Mouse (Mus musculus) midbrain, embryonic 13.5 days (tissue): ENCODE measurements around the gene Ccnd3. TPM values are rescaled to one million over a fixed set of nuclear protein-coding genes. Genes with fewer than 3 reads are reported as not detected.

Source experiments
- ATAC-seq: fragments of 200-750 bp; cut with Nextera tagmentation; 2 replicates; pipeline ENCODE4 v1.8.0; 2017; ENCODE audit warnings: mild to moderate bottlenecking, moderate TSS enrichment, moderate library complexity
- H3K27ac ChIP-seq: fragments of 300-500 bp; sonication (generic); 2 replicates; pipeline ENCODE4 v1.5.1; 2015; ENCODE audit warnings: inconsistent platforms, mild to moderate bottlenecking, moderate library complexity
- H3K27me3 ChIP-seq: fragments of 300-500 bp; sonication (generic); 2 replicates; pipeline ENCODE4 v1.6.1; 2015; ENCODE audit warnings: mild to moderate bottlenecking, inconsistent platforms
- H3K36me3 ChIP-seq: fragments of 300-500 bp; sonication (generic); 2 replicates; pipeline ENCODE4 v1.6.1; 2015; ENCODE audit warnings: mild to moderate bottlenecking, inconsistent platforms
- H3K4me1 ChIP-seq: fragments of 300-500 bp; sonication (generic); replicated peaks from 2 replicates; pipeline ENCODE4 v1.6.1; 2015; ENCODE audit warnings: inconsistent platforms
- H3K4me2 ChIP-seq: fragments of 300-500 bp; sonication (generic); replicated peaks from 2 replicates; pipeline ENCODE4 v1.6.1; 2015; ENCODE audit warnings: moderate library complexity, mild to moderate bottlenecking, inconsistent platforms
- H3K4me3 ChIP-seq: fragments of 300-500 bp; sonication (generic); replicated peaks from 2 replicates; pipeline ENCODE4 v1.5.1; 2015; ENCODE audit warnings: mild to moderate bottlenecking, inconsistent platforms
- H3K9ac ChIP-seq: fragments of 300-500 bp; sonication (generic); replicated peaks from 2 replicates; pipeline ENCODE4 v1.6.1; 2015; ENCODE audit warnings: mild to moderate bottlenecking, inconsistent platforms
- H3K9me3 ChIP-seq: fragments of 300-500 bp; sonication (generic); 2 replicates; pipeline ENCODE4 v1.6.1; 2016; ENCODE audit warnings: mild to moderate bottlenecking, inconsistent platforms
- WGBS: fragments of 180-500 bp; shearing (Covaris S2); methylation state at CpG from one replicate; pipeline ENCODE4 v1.1.7; 2015; 5-methylcytosine and 5-hydroxymethylcytosine counted together
- polyA plus RNA-seq: library from polyadenylated mRNA; unstranded; fragments of >200 nt; fragmentation: Nextera tagmentation; extraction: Ambion mirVana; gene quantifications from 2 replicates; pipeline ENCODE4 v1.2.1, GENCODE M21; 2015

Ccnd3 gene
- polyA plus RNA-seq, 1 experiment from 2014 or later = 71.4 TPM

DNA sequence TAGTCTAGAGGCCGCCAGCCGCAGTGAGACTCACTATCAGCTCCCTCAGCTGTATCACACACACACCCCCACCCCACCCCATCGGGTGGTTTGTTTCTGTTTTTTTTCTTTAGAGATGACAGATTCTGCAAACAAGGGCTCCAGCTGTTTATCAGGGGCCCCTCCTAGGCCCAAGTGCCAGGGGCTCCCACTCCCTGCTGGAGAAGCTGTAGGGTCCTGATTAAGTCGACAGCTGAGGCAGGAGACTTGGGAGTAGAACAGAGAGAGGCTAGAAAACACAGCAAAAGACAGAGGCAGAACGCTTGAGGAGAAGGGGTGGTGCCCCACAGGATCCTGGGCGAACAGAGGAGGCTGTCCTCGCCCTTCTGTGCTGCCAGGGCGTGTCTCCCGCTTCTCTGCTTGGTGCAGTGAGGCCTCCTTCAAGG lies 31.0 kb downstream of the Ccnd3 start:
- H3K4me3 ChIP-seq = no peak overlapping the region
- no peaks in the 10 kb centered on the region for H3K4me1 ChIP-seq
- no peak for ATAC-seq
- H3K4me2 ChIP-seq = no peak overlapping the region
- no peaks in the 10 kb centered on the region for H3K27me3 ChIP-seq
- 72% methylated on average over 9 of the region's 9 CpGs for WGBS
- no peaks in the 10 kb centered on the region for H3K36me3 ChIP-seq
- no peak overlapping the region for H3K27ac ChIP-seq
- no peaks in the 10 kb centered on the region for H3K9me3 ChIP-seq
- no peak overlapping the region for H3K9ac ChIP-seq

GRCm38 (mm10) chr17:47538049-47538448 lies 33.2 kb downstream of the Ccnd3 start:
- no peak for ATAC-seq
- 90% methylated on average over 3 of the region's 3 CpGs for WGBS

DNA sequence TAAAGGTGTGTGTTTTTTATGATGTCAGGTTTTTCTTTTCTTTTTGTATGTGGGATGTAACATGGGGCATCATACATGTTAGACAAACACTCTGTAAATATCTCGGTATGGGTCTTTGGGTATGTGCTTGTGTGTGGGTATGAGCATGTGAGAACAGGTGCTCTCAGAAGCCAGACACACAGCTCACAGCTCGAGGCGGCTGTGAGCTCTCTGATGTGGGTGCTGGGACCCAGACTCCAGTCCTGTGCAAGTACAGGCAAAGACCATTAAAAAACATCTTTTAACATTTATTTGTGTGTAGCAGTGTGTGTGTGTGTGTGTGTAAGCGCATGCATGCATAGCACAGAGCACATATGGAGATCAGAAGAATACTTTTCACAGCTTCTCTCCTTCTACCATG lies 34.3 kb downstream of the Ccnd3 start:
- no peak for ATAC-seq
- Histone ChIP-seq H3K4me1 (no peaks in the 10 kb centered on the region), H3K9ac (no peak overlapping the region), H3K27ac (no peak overlapping the region), H3K4me2 (no peak overlapping the region), H3K36me3 (no peaks in the 10 kb centered on the region), H3K9me3 (no peaks in the 10 kb centered on the region), H3K27me3 (no peaks in the 10 kb centered on the region), H3K4me3 (no peak overlapping the region)
- WGBS = 88% methylated on average over 4 of the region's 4 CpGs

More at GRCm38 (mm10) chr17:47538049-47538448, 33.2 kb downstream of the Ccnd3 start:
- Histone ChIP-seq H3K36me3 (no peaks in the 10 kb centered on the region), H3K4me1 (no peaks in the 10 kb centered on the region), H3K27ac (no peak overlapping the region), H3K27me3 (no peaks in the 10 kb centered on the region), H3K9ac (no peak overlapping the region), H3K9me3 (no peaks in the 10 kb centered on the region), H3K4me3 (no peak overlapping the region), H3K4me2 (no peak overlapping the region)

DNA sequence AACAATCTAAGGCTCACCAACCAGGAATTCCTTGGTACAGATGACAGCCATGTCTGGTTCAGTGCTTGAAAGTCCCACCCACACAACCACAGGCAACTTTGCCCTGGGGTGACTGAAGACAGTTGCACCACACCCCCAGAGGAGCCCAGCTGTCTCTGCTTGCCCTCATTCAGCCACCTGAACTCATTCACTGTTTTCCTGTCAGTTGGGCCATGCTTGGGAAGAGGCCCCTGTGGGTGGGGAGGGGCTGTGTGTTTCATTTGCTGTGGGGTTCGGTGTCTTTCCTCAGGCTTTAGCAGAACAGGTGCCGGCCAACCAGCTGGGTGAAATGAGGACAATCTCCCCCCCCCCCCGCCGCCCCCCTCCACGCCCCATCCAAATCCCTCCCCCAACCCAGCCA lies 37.2 kb downstream of the Ccnd3 start:
- ATAC-seq = no peak
- no peak overlapping the region for H3K27ac ChIP-seq
- no peak overlapping the region for H3K4me2 ChIP-seq
- no peaks in the 10 kb centered on the region for H3K9me3 ChIP-seq
- no peak overlapping the region for H3K9ac ChIP-seq
- H3K4me1 ChIP-seq = no peaks in the 10 kb centered on the region
- H3K36me3 ChIP-seq = no peaks in the 10 kb centered on the region
- WGBS = 79% methylated on average over 3 of the region's 5 CpGs
- no peaks in the 10 kb centered on the region for H3K27me3 ChIP-seq
- no peak overlapping the region for H3K4me3 ChIP-seq

GRCm38 (mm10) chr17:47543051-47543650 lies 38.3 kb downstream of the Ccnd3 start:
- Histone ChIP-seq H3K27ac (no peak overlapping the region), H3K9me3 (no peaks in the 10 kb centered on the region), H3K4me3 (no peak overlapping the region), H3K4me1 (no peaks in the 10 kb centered on the region), H3K36me3 (no peaks in the 10 kb centered on the region), H3K4me2 (no peak overlapping the region), H3K27me3 (no peaks in the 10 kb centered on the region), H3K9ac (no peak overlapping the region)
- no peak for ATAC-seq
- WGBS = 82% methylated on average over 7 of the region's 7 CpGs

DNA sequence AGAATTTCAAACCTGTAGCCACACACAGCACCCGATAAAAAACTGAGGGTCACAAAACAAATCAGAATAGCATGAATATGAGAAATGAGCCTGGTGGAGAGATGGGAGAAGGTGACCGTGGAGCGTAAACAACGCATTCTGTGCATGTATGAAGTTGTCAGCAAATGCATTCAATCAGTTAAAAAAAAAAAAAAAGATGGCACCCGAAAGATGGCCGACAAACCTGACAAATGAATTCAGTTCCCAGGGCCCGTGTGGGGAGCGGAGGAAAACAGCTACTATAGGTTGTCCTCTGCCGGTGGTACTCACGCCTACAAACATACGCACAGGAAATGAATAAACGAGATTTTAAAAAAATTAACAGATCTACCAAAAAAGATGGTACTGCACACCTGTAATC lies 40.3 kb downstream of the Ccnd3 start:
- no peaks in the 10 kb centered on the region for H3K9me3 ChIP-seq
- H3K27me3 ChIP-seq = no peaks in the 10 kb centered on the region
- H3K27ac ChIP-seq = no peak overlapping the region
- no peak overlapping the region for H3K4me2 ChIP-seq
- H3K36me3 ChIP-seq = no peaks in the 10 kb centered on the region
- H3K9ac ChIP-seq = no peak overlapping the region
- WGBS = 93% methylated on average over 12 of the region's 12 CpGs
- no peak overlapping the region for H3K4me3 ChIP-seq
- H3K4me1 ChIP-seq = no peaks in the 10 kb centered on the region
- no peak for ATAC-seq

GRCm38 (mm10) chr17:47545861-47546331 lies 41.0 kb downstream of the Ccnd3 start:
- no peaks in the 10 kb centered on the region for H3K36me3 ChIP-seq
- H3K27ac ChIP-seq = no peak overlapping the region; the same call in 1 of the 2 replicates
- 80% methylated on average over 17 of the region's 17 CpGs for WGBS
- no peak overlapping the region for H3K4me3 ChIP-seq
- no peaks in the 10 kb centered on the region for H3K27me3 ChIP-seq
- H3K9me3 ChIP-seq = no peaks in the 10 kb centered on the region
- no peak overlapping the region for H3K9ac ChIP-seq
- ATAC-seq = no peak
- H3K4me1 ChIP-seq = no peaks in the 10 kb centered on the region
- no peak overlapping the region for H3K4me2 ChIP-seq

DNA sequence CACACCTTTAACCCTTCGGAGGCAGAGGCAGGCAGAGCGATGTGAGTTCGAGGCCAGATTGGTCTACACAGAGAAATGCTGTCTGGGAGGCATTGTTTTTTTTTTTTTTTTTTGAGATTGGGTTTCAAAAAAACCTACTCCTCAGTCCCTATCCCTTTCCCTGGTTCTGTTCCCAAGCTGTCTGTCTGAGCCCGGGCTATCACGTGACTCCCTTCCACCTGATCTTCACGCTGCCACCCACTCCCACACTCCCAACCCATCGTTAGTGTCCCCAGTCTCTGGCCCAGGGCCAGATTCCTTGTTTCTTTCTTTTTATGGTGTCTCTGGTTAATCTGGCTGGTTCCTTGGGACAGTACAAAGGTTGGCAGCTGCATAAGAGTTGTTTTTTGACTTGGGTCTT lies 46.2 kb downstream of the Ccnd3 start:
- Histone ChIP-seq H3K4me3 (no peak overlapping the region), H3K9me3 (no peaks in the 10 kb centered on the region), H3K4me2 (no peak overlapping the region), H3K4me1 (no peaks in the 10 kb centered on the region), H3K27me3 (no peaks in the 10 kb centered on the region), H3K9ac (no peak overlapping the region), H3K36me3 (no peaks in the 10 kb centered on the region), H3K27ac (no peak overlapping the region)
- ATAC-seq = no peak
- WGBS = 78% methylated on average over 7 of the region's 7 CpGs

GRCm38 (mm10) chr17:47552994-47553393 lies 48.1 kb downstream of the Ccnd3 start:
- no peak overlapping the region for H3K9ac ChIP-seq
- ATAC-seq = no peak
- H3K4me3 ChIP-seq = no peak overlapping the region
- H3K4me1 ChIP-seq = no peaks in the 10 kb centered on the region
- H3K36me3 ChIP-seq = no peaks in the 10 kb centered on the region
- no peaks in the 10 kb centered on the region for H3K27me3 ChIP-seq
- H3K4me2 ChIP-seq = no peak overlapping the region
- H3K27ac ChIP-seq = no peak overlapping the region
- no peaks in the 10 kb centered on the region for H3K9me3 ChIP-seq

GRCm38 (mm10) chr17:47554621-47555020 lies 49.8 kb downstream of the Ccnd3 start:
- 76% methylated on average over 9 of the region's 10 CpGs for WGBS
- Histone ChIP-seq H3K4me3 (no peak overlapping the region), H3K4me2 (no peak overlapping the region), H3K27me3 (no peaks in the 10 kb centered on the region), H3K9me3 (no peaks in the 10 kb centered on the region), H3K36me3 (no peaks in the 10 kb centered on the region), H3K9ac (no peak overlapping the region), H3K27ac (no peak overlapping the region), H3K4me1 (no peaks in the 10 kb centered on the region)
- ATAC-seq = no peak

GRCm38 (mm10) chr17:47557179-47557578 lies 52.3 kb downstream of the Ccnd3 start:
- no peaks in the 10 kb centered on the region for H3K4me1 ChIP-seq
- no peak overlapping the region for H3K4me3 ChIP-seq
- no peak overlapping the region for H3K9ac ChIP-seq
- no peak overlapping the region for H3K4me2 ChIP-seq
- H3K36me3 ChIP-seq = no peaks in the 10 kb centered on the region
- H3K9me3 ChIP-seq = no peaks in the 10 kb centered on the region
- WGBS = 63% methylated on average over 3 of the region's 3 CpGs
- H3K27ac ChIP-seq = no peak overlapping the region
- ATAC-seq = no peak
- no peaks in the 10 kb centered on the region for H3K27me3 ChIP-seq

GRCm38 (mm10) chr17:47559726-47560125 lies 54.9 kb downstream of the Ccnd3 start:
- WGBS = 73% methylated on average over 6 of the region's 6 CpGs
- no peaks in the 10 kb centered on the region for H3K36me3 ChIP-seq
- no peak overlapping the region for H3K4me2 ChIP-seq
- H3K27ac ChIP-seq = no peak overlapping the region
- H3K27me3 ChIP-seq = no peaks in the 10 kb centered on the region
- H3K4me3 ChIP-seq = no peak overlapping the region
- no peak overlapping the region for H3K9ac ChIP-seq
- ATAC-seq = no peak
- H3K4me1 ChIP-seq = no peaks in the 10 kb centered on the region
- no peaks in the 10 kb centered on the region for H3K9me3 ChIP-seq

DNA sequence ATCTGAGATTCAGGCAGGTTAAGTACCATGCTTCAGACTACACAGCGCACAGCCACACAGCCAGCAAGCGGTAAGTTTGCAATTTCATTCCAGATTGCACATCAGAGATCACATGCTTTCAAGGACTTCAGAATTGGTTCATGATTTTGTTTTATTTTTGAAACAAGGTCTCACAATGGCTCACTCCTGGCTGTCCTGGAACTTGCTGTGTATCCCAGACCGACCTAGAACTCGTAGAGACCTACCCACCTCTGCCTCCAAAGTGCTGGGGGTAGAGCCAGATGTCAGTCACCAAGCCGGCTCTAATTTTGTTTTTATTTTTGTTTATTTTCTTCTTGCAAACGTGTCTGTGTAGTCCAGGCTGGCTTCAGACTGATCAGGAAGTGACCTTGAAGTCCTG lies 58.0 kb downstream of the Ccnd3 start:
- H3K4me3 ChIP-seq = no peak overlapping the region
- H3K9ac ChIP-seq = no peak overlapping the region
- no peaks in the 10 kb centered on the region for H3K27me3 ChIP-seq
- H3K4me1 ChIP-seq = 0 out of 2 replicates have a peak, but pooled peaks cover 2% of the 10 kb centered on the region
- H3K4me2 ChIP-seq = no peak overlapping the region
- WGBS = 81% methylated on average over 6 of the region's 6 CpGs
- no peaks in the 10 kb centered on the region for H3K9me3 ChIP-seq
- ATAC-seq = no peak
- H3K27ac ChIP-seq = no peak overlapping the region
- H3K36me3 ChIP-seq = no peaks in the 10 kb centered on the region
